Mouse (Mus musculus) layer of hippocampus, postnatal 25 days (tissue): ENCODE results near the gene Cd200r4. TPM values are rescaled to one million over a fixed set of nuclear protein-coding genes. Genes with fewer than 3 reads are reported as not detected.

Experiments
- DNase-seq, 2 experiments: peaks; one replicate each; pipeline ENCODE4 v3.0.0; 2022; ENCODE audit warnings: mixed read lengths in 2 of 2, low spot score in 1 of 2; ENCODE audit errors: extremely low spot score in 1 of 2
- total RNA-seq, 2 experiments: library from RNA; stranded (reverse); gene quantifications; 2 replicates each; pipeline ENCODE4 v1.2.3; 2021

The Cd200r4 gene
- total RNA-seq, 2 experiments from 2014 or later: not detected

DNA sequence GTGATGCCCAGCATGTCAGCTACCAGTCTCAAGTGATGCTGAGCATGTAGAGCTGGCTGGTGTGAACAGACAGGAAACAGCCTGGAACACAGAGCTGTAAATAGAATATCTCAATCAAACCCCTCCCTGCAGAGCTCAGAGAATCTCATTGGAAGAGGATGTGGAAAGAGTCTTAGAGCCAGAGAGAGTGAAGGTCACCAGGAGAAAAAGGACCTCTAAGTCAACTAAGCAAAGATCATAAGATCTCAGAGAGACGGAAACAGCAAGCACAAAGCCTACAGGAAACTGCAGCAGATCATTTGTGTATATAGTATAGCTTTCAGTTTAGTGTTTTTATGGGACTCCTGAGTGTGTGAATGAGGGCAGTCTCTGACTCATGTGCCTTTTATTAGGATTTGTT lies 63.6 kb downstream of the Cd200r4 start:
- DNase-seq: no peak

DNA sequence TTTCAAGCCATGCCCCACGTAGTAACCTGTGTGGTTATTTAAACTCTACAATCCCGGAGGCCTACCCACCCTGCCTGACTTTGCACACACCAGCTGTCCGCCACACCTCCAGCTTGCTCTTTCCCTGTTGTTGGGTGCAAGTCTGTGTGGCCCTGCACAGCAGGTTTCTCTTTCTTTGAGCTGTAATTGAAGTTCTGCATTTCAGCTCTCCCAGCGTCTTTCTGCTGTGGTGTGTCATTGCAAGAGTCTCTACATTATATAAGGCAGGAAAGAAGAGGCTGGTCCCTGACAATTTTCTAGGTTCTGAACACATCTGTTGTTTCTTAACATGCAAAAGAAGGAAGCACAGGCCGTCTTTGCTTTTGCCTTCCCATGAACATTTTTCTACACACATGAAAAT lies 65.1 kb downstream of the Cd200r4 start:
- DNase-seq: no peak

DNA sequence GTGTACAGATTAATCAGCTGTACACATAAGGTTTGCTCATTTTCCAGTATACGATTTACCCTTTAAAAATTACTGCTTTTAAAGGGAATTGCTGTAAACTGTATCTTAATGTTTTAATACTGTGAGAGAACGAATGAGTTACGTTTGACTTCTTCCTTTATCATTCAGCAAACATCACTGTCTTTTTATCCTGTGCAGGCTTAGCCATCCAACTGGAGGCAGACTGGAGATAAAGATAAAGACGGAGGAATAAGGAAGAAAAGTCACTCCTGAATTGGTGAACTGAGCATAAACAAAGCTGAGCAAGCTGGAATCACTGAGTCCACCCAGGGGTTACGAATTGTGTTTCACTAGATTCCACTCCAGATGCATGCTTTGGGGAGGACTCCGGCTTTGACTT lies 66.1 kb downstream of the Cd200r4 start:
- DNase-seq: no peak

Other genes with a start within 250 kb of the Cd200r4 start
- gene Nepro, start 87.4 kb upstream of the Cd200r4 start, total RNA-seq: 1 to 10 TPM; 4.1 to 4.9 TPM
- 10 to 100 TPM; 23.8 to 29.9 TPM for gene Gtpbp8, start 65.4 kb upstream of the Cd200r4 start, total RNA-seq
- gene Cd200r1, start 46.0 kb upstream of the Cd200r4 start, total RNA-seq: under 1 TPM in 1 of 2 experiments, not detected in 1; 0.40 TPM
- not detected for gene Cd200r2, start 55.4 kb downstream of the Cd200r4 start, total RNA-seq
- gene Cd200r3, start 131.9 kb downstream of the Cd200r4 start, total RNA-seq: not detected